Mouse (Mus musculus) MEL (cell line): ENCODE results near the gene Ptpn1. TPM values are rescaled to one million over a fixed set of nuclear protein-coding genes. Genes with fewer than 3 reads are reported as not detected.

ENCODE experiments used
- DNase-seq: peaks from one replicate; pipeline ENCODE4 v3.0.0; 2011; ENCODE audit warnings: low read depth, low spot score
- H3K27ac ChIP-seq: 2 replicates; pipeline ENCODE4 v1.5.1; 2012; ENCODE audit warnings: low read depth, mild to moderate bottlenecking, control low read depth, low read length, moderate library complexity; ENCODE audit not compliant: control insufficient read depth
- H3K27me3 ChIP-seq, 2 experiments: fragments of 150-350 bp in 1 of 2; sonication (generic) in 1 of 2; 2 replicates each; pipeline ENCODE4 v1.6.1; 2012; ENCODE audit warnings: low read length in 2 of 2, mild to moderate bottlenecking in 2 of 2, improper control_type of control experiment in 1 of 2, moderate library complexity in 1 of 2; ENCODE audit not compliant: insufficient read depth in 2 of 2, control insufficient read depth in 1 of 2
- H3K36me3 ChIP-seq, 2 experiments: 2 replicates each; pipeline ENCODE4 v1.6.1; 2012 to 2014; ENCODE audit warnings: low read length in 2 of 2, improper control_type of control experiment in 1 of 2, inconsistent platforms in 1 of 2, mild to moderate bottlenecking in 1 of 2; ENCODE audit not compliant: insufficient read depth in 2 of 2, control insufficient read depth in 1 of 2
- H3K4me1 ChIP-seq, 2 experiments: fragments of 150-350 bp in 1 of 2; sonication (generic) in 1 of 2; 2 replicates each; pipeline ENCODE4 v1.6.1; 2012; ENCODE audit warnings: low read length in 2 of 2, improper control_type of control experiment in 1 of 2, mild to moderate bottlenecking in 1 of 2; ENCODE audit not compliant: insufficient read depth in 2 of 2, control insufficient read depth in 1 of 2
- H3K4me3 ChIP-seq, 2 experiments: fragments of 150-350 bp in 1 of 2; sonication (generic) in 1 of 2; 2 replicates each; pipeline ENCODE4 v1.5.1; 2012; ENCODE audit warnings: low read depth in 2 of 2, low read length in 2 of 2, mild to moderate bottlenecking in 2 of 2, moderate library complexity in 2 of 2, control low read depth in 1 of 2, improper control_type of control experiment in 1 of 2; ENCODE audit not compliant: control insufficient read depth in 1 of 2, insufficient read depth in 1 of 2
- H3K79me2 ChIP-seq: 2 replicates; pipeline ENCODE4 v1.6.1; 2012; ENCODE audit warnings: mild to moderate bottlenecking, low read length, moderate library complexity; ENCODE audit not compliant: control insufficient read depth, poor library complexity, insufficient read depth
- H3K9ac ChIP-seq: 2 replicates; pipeline ENCODE4 v1.6.1; 2012; ENCODE audit warnings: low read depth, mild to moderate bottlenecking, control low read depth, low read length, moderate library complexity; ENCODE audit not compliant: control insufficient read depth, poor library complexity, severe bottlenecking
- H3K9me3 ChIP-seq: fragments of 150-350 bp; sonication (generic); replicated peaks from 2 replicates; pipeline ENCODE4 v1.6.1; 2012; ENCODE audit warnings: mild to moderate bottlenecking, low read length, improper control_type of control experiment, moderate library complexity; ENCODE audit not compliant: insufficient read depth
- CHD2 ChIP-seq: IDR thresholded peaks from 2 replicates; pipeline ENCODE4 v1.6.1; 2011; ENCODE audit warnings: low read length, improper control_type of control experiment
- E2F4 ChIP-seq: IDR thresholded peaks from 2 replicates; pipeline ENCODE4 v1.6.1; 2011; ENCODE audit warnings: low read depth, low read length, improper control_type of control experiment, borderline replicate concordance
- EP300 ChIP-seq, 2 experiments: IDR thresholded peaks; 2 replicates each; pipeline ENCODE4 v1.6.1; 2011; ENCODE audit warnings: improper control_type of control experiment in 2 of 2, low read length in 2 of 2, low read depth in 1 of 2, mild to moderate bottlenecking in 1 of 2
- GABPA ChIP-seq: IDR thresholded peaks from 2 replicates; pipeline ENCODE4 v1.6.1; 2012; ENCODE audit warnings: low read depth, mild to moderate bottlenecking, inconsistent platforms, low read length, improper control_type of control experiment, moderate library complexity
- HCFC1 ChIP-seq: IDR thresholded peaks from 2 replicates; pipeline ENCODE4 v1.6.1; 2012; ENCODE audit warnings: low read depth, mild to moderate bottlenecking, inconsistent platforms, low read length, improper control_type of control experiment, moderate library complexity
- JUND ChIP-seq: IDR thresholded peaks from 2 replicates; pipeline ENCODE4 v1.6.1; 2011; ENCODE audit warnings: low read depth, mild to moderate bottlenecking, improper control_type of control experiment, low read length
- MAX ChIP-seq: IDR thresholded peaks from 2 replicates; pipeline ENCODE4 v1.6.1; 2011; ENCODE audit warnings: low read length, improper control_type of control experiment
- MAZ ChIP-seq: IDR thresholded peaks from 2 replicates; pipeline ENCODE4 v1.6.1; 2012; ENCODE audit warnings: low read depth, mild to moderate bottlenecking, inconsistent platforms, low read length, improper control_type of control experiment
- MEF2A ChIP-seq: IDR thresholded peaks from 2 replicates; pipeline ENCODE4 v1.6.1; 2014; ENCODE audit warnings: low read depth, mild to moderate bottlenecking, inconsistent platforms, low read length, improper control_type of control experiment; ENCODE audit not compliant: poor library complexity, insufficient replicate concordance, severe bottlenecking; ENCODE audit errors: extremely low read depth
- MXI1 ChIP-seq: IDR thresholded peaks from 2 replicates; pipeline ENCODE4 v1.6.1; 2011; ENCODE audit warnings: mild to moderate bottlenecking, low read depth, low read length, improper control_type of control experiment
- MYB ChIP-seq: IDR thresholded peaks from 2 replicates; pipeline ENCODE4 v1.6.1; 2011; ENCODE audit warnings: mild to moderate bottlenecking, low read depth, low read length, improper control_type of control experiment
- NRF1 ChIP-seq: IDR thresholded peaks from 2 replicates; pipeline ENCODE4 v1.6.1; 2014; ENCODE audit warnings: low read depth, mild to moderate bottlenecking, inconsistent platforms, low read length, improper control_type of control experiment, moderate library complexity; ENCODE audit not compliant: poor library complexity, insufficient read depth, severe bottlenecking
- POLR2A ChIP-seq, 2 experiments: IDR thresholded peaks; 2 replicates each; pipeline ENCODE4 v1.6.1; 2011 to 2012; ENCODE audit warnings: low read length in 2 of 2, mild to moderate bottlenecking in 2 of 2, control low read depth in 1 of 2, improper control_type of control experiment in 1 of 2, low read depth in 1 of 2, moderate library complexity in 1 of 2; ENCODE audit not compliant: control insufficient read depth in 1 of 2, insufficient read depth in 1 of 2, poor library complexity in 1 of 2
- POLR2AphosphoS2 ChIP-seq: IDR thresholded peaks from 2 replicates; pipeline ENCODE4 v1.6.1; 2011; ENCODE audit warnings: low read length, improper control_type of control experiment
- RCOR1 ChIP-seq: IDR thresholded peaks from 2 replicates; pipeline ENCODE4 v1.6.1; 2012; ENCODE audit warnings: low read depth, mild to moderate bottlenecking, inconsistent platforms, low read length, improper control_type of control experiment
- SMC3 ChIP-seq: IDR thresholded peaks from 2 replicates; pipeline ENCODE4 v1.6.1; 2011; ENCODE audit warnings: low read depth, low read length, improper control_type of control experiment
- TAL1 ChIP-seq: IDR thresholded peaks from 2 replicates; pipeline ENCODE4 v1.6.1; 2012; ENCODE audit warnings: mild to moderate bottlenecking, inconsistent platforms, low read length, moderate library complexity, mixed read lengths
- TBP ChIP-seq: IDR thresholded peaks from 2 replicates; pipeline ENCODE4 v1.8.0; 2011; ENCODE audit warnings: low read depth, low read length, improper control_type of control experiment
- ZC3H11A ChIP-seq: IDR thresholded peaks from 2 replicates; pipeline ENCODE4 v1.6.1; 2012; ENCODE audit warnings: low read depth, mild to moderate bottlenecking, inconsistent platforms, low read length, improper control_type of control experiment
- polyA plus RNA-seq, 2 experiments: library from polyadenylated mRNA; stranded (reverse) in 1 of 2; unstranded in 1 of 2; fragments of >175 nt in 1 of 2; fragments of >200 nt in 1 of 2; gene quantifications; 2 replicates each; pipeline versions ENCODE4 v1.2.1 to v1.2.4; 2012; ENCODE audit warnings: low replicate concordance in 2 of 2, low read depth in 1 of 2; ENCODE audit not compliant: insufficient read length in 2 of 2, insufficient read depth in 1 of 2, missing spikeins in 1 of 2
- total RNA-seq: library from RNA; depleted of rRNA; stranded (reverse); fragments of 300-350 nt; gene quantifications from 2 replicates; pipeline ENCODE4 v1.2.3, GENCODE M21; 2012

Gene Ptpn1
- total and polyA plus RNA-seq, 3 experiments = 55.3 to 62.9 TPM; not detected in 1

DNA sequence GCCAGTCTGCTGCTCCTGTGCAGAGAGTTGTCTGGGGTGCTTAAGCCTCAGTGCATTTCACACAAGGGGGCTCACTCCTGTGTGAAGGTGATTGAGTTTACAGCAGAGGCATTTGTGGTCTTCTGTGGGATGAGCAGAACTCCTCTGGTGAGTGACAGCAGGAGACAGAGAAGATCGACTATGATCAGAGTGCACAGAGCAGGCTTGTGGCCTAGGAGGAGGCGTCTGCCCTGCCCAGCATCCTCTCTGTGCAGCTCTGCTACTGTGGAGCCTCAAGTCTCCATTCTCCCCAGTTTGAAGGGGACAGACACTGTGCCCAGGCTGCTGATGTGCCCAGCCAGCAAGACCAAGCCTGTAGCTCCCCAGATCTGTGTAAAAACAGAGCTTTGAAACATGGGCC, 18.0 kb downstream of the Ptpn1 start:
- Histone ChIP-seq H3K79me2 (peaks cover 25% of the 10 kb centered on the region), H3K4me1 (peaks cover 0 to 3% of the 10 kb centered on the region in 2 experiments; a peak in 3 of 4 replicates), H3K27me3 (no peaks in the 10 kb centered on the region), H3K27ac (no peak overlapping the region), H3K4me3 (no peak overlapping the region), H3K9me3 (no peaks in the 10 kb centered on the region), H3K36me3 (no peaks in the 10 kb centered on the region), H3K9ac (no peak overlapping the region)
- DNase-seq = no peak
- TF ChIP-seq EP300 (IDR thresholded peaks at IDR 0.05; ENCODE audit: low read depth in 1 of 2, low read length in 2 of 2) = no peak
- no peak for TF ChIP-seq POLR2A (IDR thresholded peaks at IDR 0.05; ENCODE audit: control insufficient read depth in 1 of 2, insufficient read depth in 1 of 2, low read depth in 1 of 2, low read length in 2 of 2, poor library complexity in 1 of 2)
- no peak for TF ChIP-seq RCOR1
- no peak for TF ChIP-seq SMC3
- TF ChIP-seq E2F4 = no peak
- TF ChIP-seq GABPA = no peak
- TF ChIP-seq TBP = no peak
- no peak for TF ChIP-seq MAZ
- no peak for TF ChIP-seq ZC3H11A
- no peak for TF ChIP-seq HCFC1
- no peak for TF ChIP-seq MXI1
- no peak for TF ChIP-seq MEF2A
- no peak for TF ChIP-seq MYB
- TF ChIP-seq NRF1 = no peak
- no peak for TF ChIP-seq TAL1

GRCm38 (mm10) chr2:167950681-167951080, 18.8 kb downstream of the Ptpn1 start:
- Histone ChIP-seq H3K4me3 (no peak overlapping the region), H3K9ac (no peak overlapping the region), H3K36me3 (no peaks in the 10 kb centered on the region), H3K27ac (no peak overlapping the region), H3K9me3 (no peaks in the 10 kb centered on the region), H3K4me1 (peaks cover 0 to 3% of the 10 kb centered on the region in 2 experiments; a peak in 3 of 4 replicates), H3K79me2 (peaks cover 20% of the 10 kb centered on the region), H3K27me3 (no peaks in the 10 kb centered on the region)
- no peak for DNase-seq
- no peak for TF ChIP-seq MAX
- TF ChIP-seq MEF2A = no peak
- TF ChIP-seq CHD2 = no peak
- TF ChIP-seq GABPA = no peak
- no peak for TF ChIP-seq MYB
- TF ChIP-seq POLR2AphosphoS2 = no peak
- no peak for TF ChIP-seq JUND
